Mouse (Mus musculus) right cerebral cortex, adult 18-20 months (tissue): Measurements from ENCODE around the gene Mt2.

Experiments used
- DNase-seq: peaks from one replicate; pipeline ENCODE4 v3.0.0; 2022; ENCODE audit warnings: mixed read lengths

Gene Mt2

GRCm38 (mm10) chr8:94172809-94173732 is 607 bp downstream of the Mt2 start:
- DNase-seq, result peak; percentile 27

GRCm38 (mm10) chr8:94173848-94174403 is 1.5 kb downstream of the Mt2 start:
- no peak for DNase-seq

DNA sequence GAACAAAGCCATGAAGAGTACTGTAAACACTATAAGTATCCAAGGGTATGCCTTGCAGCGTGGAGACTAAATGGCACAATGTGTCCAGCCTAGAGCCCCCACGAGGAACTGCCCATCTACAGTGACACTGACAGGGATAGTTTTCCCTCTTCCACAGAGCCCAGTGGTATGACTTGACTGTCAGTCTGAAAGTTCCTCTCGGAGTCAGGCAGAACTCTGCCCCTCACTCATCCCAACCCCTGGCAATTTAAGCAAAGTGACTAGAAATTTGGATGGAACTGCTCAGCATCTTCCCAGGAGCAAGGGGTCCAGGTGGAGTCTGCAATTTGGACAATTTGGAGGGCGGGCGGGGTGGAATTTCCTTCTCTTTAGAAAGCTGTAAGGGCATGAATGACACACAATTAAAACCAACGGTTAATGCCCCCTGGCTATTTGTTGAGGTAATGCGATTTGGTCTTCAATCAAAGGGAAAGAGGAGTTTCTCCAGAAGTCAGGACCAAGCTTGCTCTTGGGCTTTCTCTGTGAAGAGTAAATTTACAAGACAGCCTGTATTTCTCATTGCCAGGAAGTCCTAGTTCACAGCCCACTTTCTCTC is 2.3 kb downstream of the Mt2 start:
- DNase-seq, result no peak

GRCm38 (mm10) chr8:94177716-94178390 is 5.4 kb downstream of the Mt2 start:
- no peak for DNase-seq

GRCm38 (mm10) chr8:94178857-94179712 is 6.6 kb downstream of the Mt2 start, which contains the start of gene Mt1:
Gene Mt1 (plus strand): TSS chr8:94179082.
- DNase-seq, result peak; percentile 94

DNA sequence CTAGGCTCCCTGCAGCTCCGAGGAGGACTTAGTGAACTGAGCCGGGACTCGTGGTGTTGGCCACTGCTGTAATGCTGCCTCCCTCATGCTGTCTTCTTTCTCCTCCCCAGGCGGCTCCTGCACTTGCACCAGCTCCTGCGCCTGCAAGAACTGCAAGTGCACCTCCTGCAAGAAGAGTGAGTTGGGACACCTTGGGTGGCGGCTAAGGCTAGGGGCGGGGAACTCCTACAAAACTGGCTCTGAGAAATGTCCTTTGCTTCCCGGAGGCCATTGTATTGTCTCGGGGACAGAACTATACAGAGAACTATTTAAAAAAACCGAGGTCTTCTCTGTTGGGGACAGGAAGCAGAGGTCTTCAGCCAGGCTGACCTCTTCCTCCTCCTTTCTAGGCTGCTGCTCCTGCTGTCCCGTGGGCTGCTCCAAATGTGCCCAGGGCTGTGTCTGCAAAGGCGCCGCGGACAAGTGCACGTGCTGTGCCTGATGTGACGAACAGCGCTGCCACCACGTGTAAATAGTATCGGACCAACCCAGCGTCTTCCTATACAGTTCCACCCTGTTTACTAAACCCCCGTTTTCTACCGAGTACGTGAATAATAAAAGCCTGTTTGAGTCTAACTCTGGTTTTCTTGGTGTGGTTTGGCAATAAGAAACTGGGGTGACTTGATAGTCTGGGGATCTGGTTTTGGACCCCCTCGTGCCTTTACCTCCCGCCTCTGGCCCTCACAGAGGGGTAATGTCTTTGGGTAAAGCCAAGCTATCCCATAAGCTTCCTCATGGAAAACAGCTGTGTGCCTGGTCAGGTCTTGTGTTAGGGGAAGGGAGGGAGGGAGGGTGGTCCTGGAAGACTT is 7.5 kb downstream of the Mt2 start:
- no peak for DNase-seq

- no peak for DNase-seq
These were observed 8.1 kb downstream of the Mt2 start for GRCm38 (mm10) chr8:94180561-94180908.

DNA sequence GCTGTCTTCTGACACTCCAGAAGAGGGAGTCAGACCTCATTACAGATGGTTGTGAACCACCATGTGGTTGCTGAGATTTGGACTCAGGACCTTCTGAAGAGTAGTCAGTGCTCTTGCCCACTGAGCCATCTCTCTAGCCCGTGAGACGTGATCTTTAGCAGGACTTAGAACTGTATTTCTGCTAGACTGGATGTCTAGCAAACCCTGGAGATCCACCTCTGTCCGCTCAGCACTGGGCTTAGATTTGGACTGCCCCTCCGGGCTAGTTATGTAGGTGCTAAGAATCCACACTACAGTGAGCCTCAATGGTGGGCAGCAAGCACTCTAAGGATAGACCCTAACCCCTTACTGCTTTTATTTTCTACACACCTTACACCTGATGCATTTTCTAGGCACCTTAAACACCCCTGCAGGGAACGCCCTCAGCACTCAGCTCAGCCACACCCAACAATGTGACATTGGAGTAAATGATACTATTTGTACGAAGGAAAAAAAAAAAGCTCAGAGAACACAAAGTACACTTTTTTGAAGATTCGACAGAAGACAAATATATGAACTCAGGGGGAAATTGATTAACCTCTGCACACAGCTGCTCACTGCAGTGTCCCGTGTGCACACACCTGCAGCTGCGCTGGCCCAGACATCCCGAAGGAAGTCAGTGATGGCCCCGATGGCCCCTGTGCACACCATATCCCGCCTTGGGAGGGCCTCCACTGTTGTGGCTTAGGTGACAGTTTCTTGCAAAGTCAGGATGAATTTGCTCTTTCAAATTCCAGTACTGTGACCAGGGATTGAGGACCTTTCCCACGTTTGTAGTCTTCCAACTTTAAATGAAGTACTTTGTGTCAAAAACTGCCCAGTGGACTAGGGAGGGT is 9.8 kb downstream of the Mt2 start:
- DNase-seq, result no peak

DNA sequence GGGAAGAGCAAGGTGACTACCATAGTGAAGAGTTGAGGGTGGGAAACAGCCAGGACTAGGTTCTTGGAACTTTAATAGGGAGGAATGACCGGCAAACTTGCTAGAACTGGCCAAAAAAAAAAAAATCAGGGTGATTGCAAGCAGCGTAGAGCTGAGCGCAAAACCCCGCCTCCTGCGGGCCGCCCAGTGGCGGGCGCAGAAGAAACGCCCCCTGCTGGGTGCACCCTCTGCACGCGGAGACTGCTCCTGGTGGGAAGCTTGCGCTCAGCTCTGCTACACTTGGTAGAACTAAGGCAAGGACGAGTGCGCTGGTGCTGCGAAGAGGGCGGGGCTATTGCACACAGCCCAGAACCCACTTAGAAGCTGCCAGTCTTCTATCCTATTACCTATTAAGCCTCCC is 10.7 kb downstream of the Mt2 start:
- DNase-seq, result peak; percentile 77

DNA sequence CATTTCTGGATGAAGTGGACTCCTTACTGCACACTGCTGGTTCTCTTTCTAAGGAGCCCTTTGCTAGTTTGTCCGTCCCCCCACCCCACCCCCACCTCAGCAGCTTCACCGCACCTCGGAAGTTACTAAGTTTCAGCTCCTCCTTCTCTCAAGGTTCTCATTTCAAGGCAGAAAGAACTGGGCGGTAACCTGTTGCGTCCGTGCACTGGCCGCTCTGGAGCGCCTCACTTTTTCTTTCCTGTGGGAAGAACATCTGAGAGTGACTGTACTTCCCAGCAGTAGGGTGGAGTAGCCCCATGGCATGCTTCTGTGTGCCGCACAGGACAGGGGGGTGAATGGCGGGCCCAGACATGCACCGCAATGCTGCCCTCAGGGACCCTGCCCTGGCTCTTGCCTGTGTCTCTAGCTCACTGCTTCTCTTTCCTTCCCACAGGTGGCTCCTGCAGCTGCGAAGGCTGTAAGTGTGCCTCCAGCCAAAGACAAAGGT is 11.9 kb downstream of the Mt2 start:
- no peak for DNase-seq

- no peak for DNase-seq
These were observed 13.3 kb downstream of the Mt2 start for GRCm38 (mm10) chr8:94185791-94186190.

DNA sequence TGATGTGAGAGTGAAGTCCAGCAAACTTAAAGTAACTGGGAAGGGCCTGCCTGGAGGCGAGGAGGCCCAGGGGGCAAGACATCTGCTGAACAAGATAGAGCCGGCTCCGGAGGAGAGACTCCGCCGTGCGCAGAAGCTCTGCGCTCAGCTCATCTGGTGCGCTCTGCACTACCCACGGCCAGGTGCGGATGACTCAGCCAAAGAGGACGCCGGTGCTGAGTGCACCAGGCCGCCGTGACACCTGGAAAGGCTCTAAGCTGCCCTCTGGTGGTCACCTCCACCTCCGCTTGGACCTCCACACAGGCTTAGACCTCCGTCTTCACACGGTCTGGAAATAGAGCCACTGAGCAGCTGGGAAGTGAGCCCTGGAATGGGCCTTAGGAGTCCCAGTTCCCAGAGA is 14.1 kb downstream of the Mt2 start:
- no peak for DNase-seq

DNA sequence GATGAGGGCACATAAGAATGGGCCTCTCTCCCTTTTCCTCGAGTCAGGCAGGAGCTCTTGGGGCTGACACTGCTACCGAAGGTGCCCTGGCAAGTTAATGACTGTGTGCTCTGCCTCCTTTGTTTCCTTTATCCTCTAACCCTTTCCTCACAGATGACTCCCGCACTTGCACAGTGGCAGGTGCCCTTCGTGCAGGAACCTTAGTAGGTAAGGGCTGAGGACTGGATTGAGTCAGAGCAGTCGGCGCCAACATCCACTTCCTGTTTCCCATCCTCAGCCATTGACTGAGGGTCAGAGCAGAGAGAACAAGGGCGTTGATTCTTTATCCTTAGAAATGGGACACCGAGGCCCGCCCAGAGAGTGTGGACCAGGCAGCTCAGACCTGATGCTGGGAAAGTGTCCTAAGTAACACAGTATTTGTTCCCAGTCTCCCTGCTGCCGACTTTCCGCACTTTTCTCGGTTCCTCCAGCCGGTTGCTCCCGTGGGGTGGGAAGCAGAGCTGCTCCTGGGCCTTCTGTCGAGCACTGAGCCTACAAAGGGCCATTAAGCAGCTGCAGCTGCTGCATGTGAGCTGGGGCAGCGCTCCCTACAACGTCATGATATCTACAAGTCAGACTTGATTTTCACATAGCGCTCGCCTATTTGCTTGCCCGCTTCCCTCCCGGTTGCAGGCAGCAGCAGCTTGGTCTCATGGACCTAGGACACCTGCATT is 15.0 kb downstream of the Mt2 start:
- DNase-seq, result no peak

DNA sequence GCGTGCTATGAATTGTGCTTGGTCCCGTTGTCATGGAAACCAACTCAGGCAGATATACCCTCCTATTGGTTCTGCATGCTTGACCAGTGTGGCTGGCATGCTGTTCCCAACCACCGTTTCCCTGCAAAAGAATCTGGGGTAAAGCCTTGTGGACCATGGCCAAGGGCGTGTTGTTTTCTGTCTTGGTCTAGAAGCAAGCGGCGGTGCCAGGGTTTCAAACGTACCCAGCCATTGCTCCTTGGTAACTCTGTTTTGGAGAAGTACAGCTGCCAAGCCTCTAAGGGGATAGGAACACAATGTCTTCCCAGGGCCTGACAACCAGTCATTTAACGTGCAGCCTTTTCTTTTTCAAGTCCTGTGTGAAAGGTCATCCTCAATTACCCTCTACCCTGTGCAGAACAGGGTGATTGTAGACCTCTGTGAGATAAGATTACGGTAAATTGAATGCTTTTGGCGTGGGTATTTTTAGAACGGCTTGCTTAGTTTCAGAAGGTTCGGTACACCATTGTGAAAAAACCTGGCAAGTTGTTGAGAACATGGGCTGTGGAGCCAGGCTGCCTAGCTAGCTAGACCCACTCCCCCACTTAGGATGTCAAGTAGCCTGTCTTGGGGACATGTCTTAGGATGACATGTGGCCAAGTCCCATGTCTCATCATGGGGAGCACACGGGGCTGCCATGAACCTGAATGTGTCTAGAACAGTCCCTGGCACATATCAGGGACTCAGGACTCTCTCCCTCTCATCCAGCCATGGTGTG is 17.0 kb downstream of the Mt2 start:
- DNase-seq, result peak; percentile 69

DNA sequence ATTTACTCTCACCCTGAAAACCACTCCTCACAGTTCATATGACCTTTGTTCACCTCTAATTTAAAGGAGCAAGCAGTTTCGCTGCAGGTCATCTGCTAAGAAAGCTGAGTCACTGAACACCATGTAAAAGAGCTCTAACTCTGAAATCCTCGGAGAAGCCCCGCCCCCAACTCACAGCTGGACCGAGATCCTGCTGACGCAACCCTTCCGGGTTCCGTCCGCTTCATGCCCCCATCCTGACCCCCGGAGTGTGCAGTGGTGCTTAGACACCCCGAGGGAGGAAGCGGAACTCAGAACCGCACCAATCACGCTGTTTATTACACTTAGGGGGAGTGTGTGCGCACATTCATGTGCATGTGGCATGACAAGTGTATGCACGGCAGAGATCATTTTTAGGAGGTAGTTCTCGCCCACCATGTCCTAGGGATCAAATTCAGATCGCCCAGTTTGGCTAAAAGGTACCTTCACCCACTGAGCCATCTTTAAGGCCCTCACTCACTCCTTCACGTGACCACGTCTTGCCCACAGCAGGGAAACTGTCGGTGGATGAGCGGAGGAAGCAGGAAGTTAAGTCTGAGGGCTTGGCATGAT is 18.7 kb downstream of the Mt2 start:
- DNase-seq, result no peak

DNA sequence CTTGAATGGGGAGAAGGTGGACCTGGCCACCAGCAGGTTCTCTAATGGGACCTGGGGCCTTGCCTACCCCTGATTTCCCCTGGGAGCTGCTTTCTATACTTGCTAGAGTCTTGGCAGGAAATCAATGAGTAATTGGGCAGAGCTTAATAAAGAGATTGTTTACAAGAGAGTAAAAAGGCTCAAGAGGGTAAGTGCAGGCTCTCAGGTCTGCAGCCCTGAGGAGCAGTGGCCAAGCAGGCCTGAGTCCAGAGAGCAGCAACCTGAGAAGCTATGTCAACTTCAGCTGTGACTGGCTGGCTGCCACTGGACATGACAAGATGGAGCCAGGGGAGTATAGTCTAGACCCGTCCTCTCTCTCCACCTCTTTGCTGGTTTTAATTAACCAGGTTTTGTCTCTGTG is 20.5 kb downstream of the Mt2 start:
- DNase-seq, result no peak

DNA sequence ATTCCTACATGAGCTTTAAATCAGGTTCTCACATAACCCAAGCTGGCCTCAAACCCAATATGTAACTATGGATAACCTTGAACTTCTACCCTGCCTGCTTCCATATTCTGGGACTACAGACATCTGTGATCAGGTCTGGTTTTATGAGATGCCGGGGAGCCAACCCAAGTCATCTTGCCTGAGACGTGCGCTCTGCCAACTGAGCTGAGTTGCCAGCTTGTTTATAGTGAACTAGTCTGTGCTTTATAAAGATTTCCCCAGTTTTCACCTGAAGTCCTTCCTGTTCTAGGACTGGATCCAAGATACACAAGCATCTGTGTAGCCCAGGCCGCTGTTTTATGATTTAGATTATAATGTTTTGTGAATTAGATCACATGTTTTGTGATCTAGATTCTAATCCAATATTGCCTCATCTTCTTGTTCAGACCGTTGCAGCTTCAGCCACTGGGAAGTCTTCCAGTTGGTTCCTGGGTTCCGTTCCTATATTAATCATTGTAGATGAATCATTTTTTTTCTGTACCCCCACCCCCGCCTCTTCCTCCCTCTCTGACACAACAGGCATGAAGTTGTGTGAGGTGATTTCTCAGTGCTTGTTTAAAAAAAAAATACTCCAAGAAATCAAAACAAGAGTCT is 22.2 kb downstream of the Mt2 start:
- DNase-seq, result no peak
